Mouse (Mus musculus) forebrain, postnatal 0 days (tissue): ENCODE measurements around the gene Rab37. TPM values are rescaled to one million over a fixed set of nuclear protein-coding genes. Genes with fewer than 3 reads are reported as not detected.

Source experiments
- ATAC-seq: fragments of 200-750 bp; cut with Nextera tagmentation; 2 replicates; pipeline ENCODE4 v1.8.0; 2017; ENCODE audit warnings: mild to moderate bottlenecking, moderate library complexity
- DNase-seq: peaks from one replicate; pipeline ENCODE4 v3.0.0-alpha.2; 2015
- H3K27ac ChIP-seq: fragments of 300-500 bp; sonication (generic); 2 replicates; pipeline ENCODE4 v1.5.1; 2014; ENCODE audit warnings: low read depth, mild to moderate bottlenecking, antibody characterized with exemption, low read length, moderate library complexity, mixed read lengths
- H3K27me3 ChIP-seq: fragments of 300-500 bp; sonication (generic); 2 replicates; pipeline ENCODE4 v1.6.1; 2014; ENCODE audit warnings: mild to moderate bottlenecking, low read length, mixed read lengths; ENCODE audit not compliant: insufficient read depth
- H3K36me3 ChIP-seq: fragments of 300-500 bp; sonication (generic); 2 replicates; pipeline ENCODE4 v1.6.1; 2014; ENCODE audit warnings: mild to moderate bottlenecking, moderate library complexity; ENCODE audit not compliant: insufficient read depth
- H3K4me1 ChIP-seq: fragments of 300-500 bp; sonication (generic); 2 replicates; pipeline ENCODE4 v1.6.1; 2014; ENCODE audit warnings: antibody characterized with exemption; ENCODE audit not compliant: insufficient read depth
- H3K4me2 ChIP-seq: fragments of 300-500 bp; sonication (generic); 2 replicates; pipeline ENCODE4 v1.6.1; 2014; ENCODE audit warnings: low read depth, mild to moderate bottlenecking, moderate library complexity
- H3K4me3 ChIP-seq: fragments of 300-500 bp; sonication (generic); 2 replicates; pipeline ENCODE4 v1.5.1; 2014; ENCODE audit warnings: low read depth, low read length, mixed read lengths
- H3K9ac ChIP-seq: fragments of 300-500 bp; sonication (generic); 2 replicates; pipeline ENCODE4 v1.6.1; 2014; ENCODE audit warnings: mild to moderate bottlenecking
- H3K9me3 ChIP-seq: fragments of 300-500 bp; sonication (generic); 2 replicates; pipeline ENCODE4 v1.6.1; 2016; ENCODE audit warnings: low read length
- CTCF ChIP-seq: sonication (generic); IDR thresholded peaks from 2 replicates; pipeline ENCODE4 v1.5.1; 2016; ENCODE audit warnings: antibody characterized with exemption, control low read depth, low read depth
- WGBS: fragments of 180-500 bp; shearing (Covaris S2); extraction: QIAGEN DNeasy Blood & Tissue Kit; methylation state at CpG from one replicate; pipeline ENCODE4 v1.1.7; 2014; 5-methylcytosine and 5-hydroxymethylcytosine counted together
- polyA plus RNA-seq: library from polyadenylated mRNA; unstranded; fragments of >200 nt; fragmentation: Nextera tagmentation; extraction: Ambion mirVana; gene quantifications from 2 replicates; pipeline ENCODE4 v1.2.1, GENCODE M21; 2015
- total RNA-seq: library from RNA; depleted of rRNA; stranded (reverse); fragments of >200 nt; gene quantifications from 2 replicates; pipeline ENCODE4 v1.2.3, GENCODE M21; 2014

The Rab37 gene
- total and polyA plus RNA-seq, 2 experiments from 2014 or later = 0.57 to 0.82 TPM

DNA sequence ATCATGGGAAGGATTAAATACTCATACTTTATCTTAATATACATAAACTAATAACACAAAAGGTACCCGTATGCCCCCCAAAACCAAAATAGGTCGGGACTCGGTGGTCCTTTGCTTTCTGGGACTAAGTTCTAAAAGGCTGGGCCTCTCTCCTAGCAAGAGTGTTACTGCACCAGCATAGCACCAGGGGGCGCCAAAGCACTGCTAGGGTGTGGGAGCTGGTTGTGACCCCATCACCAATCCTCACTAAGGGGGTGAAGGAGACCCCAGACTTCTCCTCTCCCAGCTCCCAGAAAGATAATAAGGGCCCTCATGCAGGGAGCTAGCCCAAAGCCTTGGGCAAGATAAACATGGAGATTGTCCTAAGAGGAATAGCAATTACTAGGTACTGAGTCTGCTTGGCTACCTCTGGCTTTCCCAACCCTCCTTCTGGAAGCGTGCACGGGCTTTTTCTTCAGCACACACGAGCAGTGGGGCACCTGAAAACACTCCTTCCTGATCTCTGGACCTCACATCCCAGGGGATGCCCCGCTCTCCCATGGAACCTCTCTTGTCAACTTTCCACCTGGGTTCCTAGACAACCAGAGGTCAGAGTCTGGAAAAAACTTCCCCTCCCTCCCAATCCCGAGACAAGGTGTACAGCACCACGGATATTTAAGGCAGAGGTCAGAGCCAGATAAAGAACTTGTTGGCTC lies 69.8 kb downstream of the Rab37 start:
- no peak overlapping the region for H3K4me3 ChIP-seq
- no peak overlapping the region for H3K9ac ChIP-seq
- ATAC-seq = no peak
- no peaks in the 10 kb centered on the region for H3K9me3 ChIP-seq
- 28% methylated on average over 10 of the region's 10 CpGs for WGBS
- DNase-seq = peak; percentile 63
- peaks cover 18% of the 10 kb centered on the region for H3K27me3 ChIP-seq
- H3K4me2 ChIP-seq = no peak overlapping the region
- no peaks in the 10 kb centered on the region; the same call in 1 of the 2 replicates for H3K4me1 ChIP-seq
- TF ChIP-seq CTCF = peak; percentile 77
- H3K27ac ChIP-seq = no peak overlapping the region
- no peaks in the 10 kb centered on the region for H3K36me3 ChIP-seq

DNA sequence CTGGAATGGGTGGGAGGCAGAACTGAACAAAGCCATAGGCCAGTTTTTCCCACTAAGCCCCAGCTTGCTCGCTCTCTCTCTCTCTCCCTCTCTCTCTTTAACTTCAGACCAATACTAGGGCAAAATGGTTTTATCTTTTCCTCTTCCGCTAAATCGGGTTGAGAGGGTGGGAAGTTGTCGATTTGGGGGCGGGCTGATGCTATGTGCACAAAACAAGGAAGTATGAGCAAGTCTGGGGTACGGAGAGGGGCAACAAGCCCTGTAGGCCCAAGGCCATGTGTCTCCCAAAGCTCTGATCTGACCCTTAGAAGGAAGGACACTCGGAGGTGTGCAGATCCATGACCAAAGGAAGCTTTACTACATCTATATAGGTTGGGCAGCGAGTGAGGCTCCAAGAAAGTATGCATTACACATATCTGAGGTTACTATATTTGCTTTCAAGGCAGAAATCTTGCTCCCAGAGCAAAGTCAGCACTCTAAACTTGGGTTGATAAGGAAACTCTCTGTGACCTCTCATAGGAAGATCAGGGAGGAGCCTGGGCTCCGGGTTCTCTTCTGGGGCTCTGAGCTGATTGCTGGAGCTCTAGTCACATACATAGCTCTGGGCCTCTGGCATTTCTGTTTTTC lies 70.5 kb downstream of the Rab37 start:
- Histone ChIP-seq H3K4me1 (no peaks in the 10 kb centered on the region; the same call in 1 of the 2 replicates), H3K4me2 (no peak overlapping the region), H3K9ac (no peak overlapping the region), H3K4me3 (no peak overlapping the region), H3K36me3 (no peaks in the 10 kb centered on the region), H3K27ac (no peak overlapping the region), H3K27me3 (peaks cover 18% of the 10 kb centered on the region), H3K9me3 (no peaks in the 10 kb centered on the region)
- WGBS = 68% methylated on average over 9 of the region's 9 CpGs
- DNase-seq (no peak), ATAC-seq (no peak)
- TF ChIP-seq CTCF = no peak

DNA sequence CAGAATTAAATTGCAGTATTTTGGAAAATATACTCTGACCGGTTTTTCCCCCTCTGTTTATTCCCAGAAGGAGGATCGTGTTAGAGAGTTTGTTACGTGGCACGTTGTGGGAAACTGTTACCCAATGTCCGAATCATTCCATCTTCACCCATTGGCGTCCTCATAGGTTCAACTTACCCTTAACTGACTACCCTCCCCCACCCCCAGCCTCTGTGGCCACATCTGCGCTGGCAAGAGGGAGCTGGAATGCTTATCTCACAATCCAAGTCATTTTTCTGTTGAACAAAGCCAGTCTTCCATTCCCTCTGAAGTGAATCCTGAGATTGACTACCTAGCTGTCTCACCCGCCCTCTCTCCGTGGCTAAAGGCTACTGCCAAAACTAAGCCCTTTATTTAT lies 71.0 kb downstream of the Rab37 start:
- 31% methylated on average over 9 of the region's 9 CpGs for WGBS
- DNase-seq = no peak
- Histone ChIP-seq H3K4me2 (0 out of 2 replicates have a peak overlapping the region, but pooled peaks have one; percentile 73), H3K9ac (no peak overlapping the region), H3K9me3 (no peaks in the 10 kb centered on the region), H3K4me3 (no peak overlapping the region), H3K4me1 (no peaks in the 10 kb centered on the region; the same call in 1 of the 2 replicates), H3K27ac (no peak overlapping the region), H3K27me3 (peaks cover 18% of the 10 kb centered on the region), H3K36me3 (no peaks in the 10 kb centered on the region)
- no peak for ATAC-seq
- TF ChIP-seq CTCF = no peak

- WGBS = 2% methylated on average over 47 of the region's 47 CpGs
- TF ChIP-seq CTCF = no peak
- H3K27ac ChIP-seq = peak within 1 kb of the TSS; percentile 48
These were observed 71.7 kb downstream of the Rab37 start, which contains the start of gene Slc9a3r1 for GRCm38 (mm10) chr11:115162832-115163480. TSS of gene Slc9a3r1 (plus strand) at chr11:115163341.

DNA sequence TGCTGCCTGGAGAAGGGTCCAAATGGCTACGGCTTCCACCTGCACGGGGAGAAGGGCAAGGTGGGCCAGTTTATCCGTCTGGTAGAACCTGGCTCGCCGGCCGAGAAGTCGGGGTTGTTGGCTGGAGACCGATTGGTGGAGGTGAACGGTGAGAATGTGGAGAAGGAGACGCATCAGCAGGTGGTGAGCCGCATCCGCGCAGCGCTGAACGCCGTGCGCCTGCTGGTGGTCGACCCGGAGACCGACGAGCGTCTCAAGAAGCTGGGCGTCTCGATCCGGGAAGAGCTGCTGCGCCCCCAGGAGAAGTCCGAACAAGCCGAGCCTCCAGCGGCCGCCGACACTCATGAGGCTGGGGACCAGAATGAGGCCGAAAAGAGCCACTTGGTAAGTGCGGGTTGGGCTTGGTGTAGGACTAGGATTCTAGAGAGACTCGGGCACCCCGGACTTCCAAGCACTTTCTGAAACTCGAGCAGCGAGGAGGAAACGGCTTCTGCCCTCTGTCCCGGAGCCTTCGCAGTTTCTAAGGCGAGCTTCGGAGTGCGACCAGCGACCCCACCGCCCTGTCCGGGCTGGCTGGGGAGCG lies 72.4 kb downstream of the Rab37 start:
- Histone ChIP-seq H3K4me1 (no peaks in the 10 kb centered on the region; the same call in 1 of the 2 replicates), H3K36me3 (no peaks in the 10 kb centered on the region), H3K9me3 (no peaks in the 10 kb centered on the region), H3K27me3 (peaks cover 18% of the 10 kb centered on the region), H3K9ac (peak overlapping the region; percentile 51), H3K27ac (peak overlapping the region; percentile 48), H3K4me2 (peak overlapping the region; percentile 73), H3K4me3 (peak overlapping the region; percentile 56)
- peak; percentile 52 for TF ChIP-seq CTCF
- peak; percentile 52 for DNase-seq
- peak; percentile 49; the same call in 1 of the 2 replicates for ATAC-seq
- 2% methylated on average over 47 of the region's 47 CpGs for WGBS

More at GRCm38 (mm10) chr11:115162832-115163480, 71.7 kb downstream of the Rab37 start, which contains the start of gene Slc9a3r1:
- Histone ChIP-seq H3K27me3 (peaks cover 18% of the 10 kb centered on the region), H3K4me2 (peak within 1 kb of the TSS; percentile 73), H3K9me3 (no peaks in the 10 kb centered on the region), H3K36me3 (no peaks in the 10 kb centered on the region), H3K9ac (peak within 1 kb of the TSS; percentile 51), H3K4me3 (peak within 1 kb of the TSS; percentile 56), H3K4me1 (no peaks in the 10 kb centered on the region; the same call in 1 of the 2 replicates)
- peak; percentile 97 for ATAC-seq
- DNase-seq = peak; percentile 91

DNA sequence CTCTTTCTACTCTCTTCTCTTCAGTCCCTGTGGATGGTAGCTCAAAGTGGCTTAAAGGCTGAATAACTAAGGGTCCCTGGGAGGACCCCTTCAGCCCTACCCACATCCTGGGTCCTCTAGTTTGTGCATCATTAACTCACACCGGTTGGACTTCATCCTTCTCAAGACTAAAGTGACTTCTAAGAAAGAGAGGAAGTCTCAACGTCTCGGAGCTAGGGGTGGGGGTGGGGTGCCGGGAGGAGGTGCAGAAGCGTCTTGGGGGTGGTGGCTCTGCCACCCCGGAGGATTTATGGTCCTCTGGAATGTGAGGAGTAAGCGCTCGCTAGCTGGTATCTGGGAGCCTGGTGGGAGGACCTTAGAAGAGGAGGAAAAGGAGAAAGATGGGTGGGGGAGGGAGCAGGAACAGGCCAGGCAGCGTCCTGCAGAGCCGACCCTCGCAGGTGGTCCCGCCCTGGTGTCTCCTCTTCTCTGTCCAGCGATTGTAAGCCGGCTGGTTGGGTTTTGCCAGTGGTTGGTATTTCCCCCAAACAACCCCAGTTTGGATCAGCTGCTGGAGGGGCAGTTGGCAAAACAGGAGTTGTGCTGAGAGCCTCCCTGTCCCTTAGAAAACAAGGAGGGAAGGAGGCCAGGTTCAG lies 73.2 kb downstream of the Rab37 start:
- H3K9ac ChIP-seq = peak overlapping the region; percentile 51
- H3K27ac ChIP-seq = no peak overlapping the region
- DNase-seq = no peak
- H3K9me3 ChIP-seq = no peaks in the 10 kb centered on the region
- peak overlapping the region; percentile 73 for H3K4me2 ChIP-seq
- peaks cover 18% of the 10 kb centered on the region for H3K27me3 ChIP-seq
- no peak for TF ChIP-seq CTCF
- WGBS = 2% methylated on average over 14 of the region's 14 CpGs
- H3K4me3 ChIP-seq = peak overlapping the region; percentile 56
- H3K36me3 ChIP-seq = no peaks in the 10 kb centered on the region
- ATAC-seq = no peak
- H3K4me1 ChIP-seq = no peaks in the 10 kb centered on the region; the same call in 1 of the 2 replicates
